Mouse (Mus musculus) gastrocnemius, postnatal 4 days (tissue): ENCODE measurements at regions not wholly inside any gene's neighbourhood (a gene's known extent, or its start where the extent isn't known, plus 50 kb on each side); places are given as distances from the start of the nearest gene placed in this dataset.
A peak's percentile ranks its signal among the peaks of the same experiment; 100 is the strongest.

Experiments
- DNase-seq, 2 experiments: peaks; one replicate each; pipeline ENCODE4 v3.0.0; 2021 to 2022; ENCODE audit warnings: low spot score in 2 of 2, mixed read lengths in 2 of 2

DNA sequence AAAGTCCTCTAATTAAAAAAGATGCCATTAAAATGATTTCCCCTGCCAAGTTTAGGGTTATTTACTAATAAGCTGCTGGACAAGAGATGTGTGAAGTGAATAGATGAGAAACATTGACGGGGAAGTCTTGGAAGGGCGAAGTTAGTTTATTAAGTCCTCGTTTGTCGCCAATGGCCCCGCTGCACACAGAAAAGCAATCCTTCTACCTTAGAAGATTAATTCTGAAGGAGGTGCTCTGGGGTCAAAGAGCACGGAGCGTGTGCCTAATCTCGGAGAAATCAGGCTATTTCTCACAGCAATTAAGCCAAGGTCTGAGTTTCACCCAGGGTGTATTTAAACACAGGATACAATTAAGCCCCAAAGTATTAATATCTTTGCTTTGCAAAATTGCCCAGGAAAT, 189.8 kb upstream of the Adgrl2 start:
- DNase-seq, result no peak

DNA sequence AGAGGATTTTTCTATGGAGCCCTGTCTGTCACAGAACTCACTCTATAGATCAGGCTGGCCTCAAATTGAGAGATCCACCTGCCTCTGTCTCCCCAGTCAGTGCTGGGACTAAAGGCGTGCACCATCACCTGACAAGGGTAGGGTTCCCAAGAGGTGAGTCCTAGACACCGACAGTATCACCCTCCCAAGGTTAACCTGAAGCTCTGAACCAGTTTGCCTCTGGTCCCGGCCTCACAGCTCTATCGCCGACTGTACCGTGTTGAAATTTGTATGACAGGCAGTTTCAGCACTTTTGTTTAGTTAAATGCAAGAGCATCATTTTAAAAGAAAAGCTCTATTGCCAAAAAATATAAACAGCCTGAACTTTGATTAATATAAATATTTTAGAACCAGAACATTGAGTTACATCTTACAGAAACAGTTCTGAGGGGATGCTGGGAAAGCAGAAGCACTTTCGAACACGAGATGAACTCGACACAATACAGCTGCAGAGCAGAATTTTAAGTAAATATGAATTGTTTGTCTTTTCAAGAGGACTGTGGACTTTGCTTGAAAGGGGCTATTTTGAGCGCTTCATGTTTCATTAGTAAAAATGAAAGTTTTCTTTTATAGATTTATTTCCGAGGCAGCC, 189.2 kb upstream of the Adgrl2 start:
- no peak for DNase-seq

DNA sequence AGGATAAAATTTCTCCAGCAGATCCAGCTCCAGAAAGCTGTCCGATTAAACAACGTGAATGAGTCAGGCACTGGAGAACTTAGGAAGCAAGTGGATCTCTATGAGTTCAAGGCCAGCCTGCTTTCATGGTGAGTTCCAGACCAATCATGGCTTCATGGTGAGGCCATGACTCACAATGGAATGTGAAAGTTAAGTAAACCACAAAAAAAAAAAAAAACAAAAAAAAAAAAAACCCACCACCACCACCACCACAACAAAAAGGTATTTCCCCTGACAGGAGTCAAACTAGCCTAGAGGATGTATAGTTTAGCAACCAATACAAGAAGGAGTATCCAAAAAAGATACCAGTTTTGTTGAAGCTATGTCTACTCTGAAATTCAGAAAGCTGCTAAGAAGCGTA, 188.5 kb upstream of the Adgrl2 start:
- DNase-seq, result no peak

DNA sequence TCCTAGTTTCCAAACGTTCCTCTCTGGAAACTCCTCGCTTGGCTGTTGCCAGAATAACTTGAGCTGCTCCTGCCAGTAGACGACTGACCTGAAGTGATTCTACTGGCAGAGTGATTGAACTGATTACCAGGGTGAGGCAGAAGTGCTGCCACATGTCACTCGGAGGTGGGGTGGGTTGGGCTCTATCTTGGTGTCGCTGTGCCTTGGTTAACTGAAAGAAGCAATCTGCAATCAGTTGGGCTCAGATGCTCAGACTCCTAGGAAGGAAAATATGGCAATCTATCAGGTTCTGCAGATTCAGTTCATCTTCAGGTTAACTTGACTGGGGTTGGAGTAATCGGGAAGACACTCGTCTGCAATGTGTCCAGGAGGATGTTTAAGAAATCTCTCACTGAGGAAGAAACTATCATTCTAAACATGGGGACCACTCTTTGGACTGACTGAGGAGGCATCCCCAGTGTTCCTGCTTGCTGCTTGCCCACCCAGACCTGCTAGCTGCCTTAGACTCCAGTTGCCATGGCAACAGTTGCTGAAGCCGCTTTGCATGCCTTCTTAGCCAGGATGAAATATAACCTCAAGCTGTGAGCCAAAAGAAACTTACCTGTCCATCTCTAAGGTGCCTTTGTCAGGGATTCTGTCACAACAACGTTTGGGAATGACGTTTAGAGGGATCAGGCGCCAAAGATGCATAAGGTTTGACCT, 184.5 kb upstream of the Adgrl2 start:
- no peak for DNase-seq

DNA sequence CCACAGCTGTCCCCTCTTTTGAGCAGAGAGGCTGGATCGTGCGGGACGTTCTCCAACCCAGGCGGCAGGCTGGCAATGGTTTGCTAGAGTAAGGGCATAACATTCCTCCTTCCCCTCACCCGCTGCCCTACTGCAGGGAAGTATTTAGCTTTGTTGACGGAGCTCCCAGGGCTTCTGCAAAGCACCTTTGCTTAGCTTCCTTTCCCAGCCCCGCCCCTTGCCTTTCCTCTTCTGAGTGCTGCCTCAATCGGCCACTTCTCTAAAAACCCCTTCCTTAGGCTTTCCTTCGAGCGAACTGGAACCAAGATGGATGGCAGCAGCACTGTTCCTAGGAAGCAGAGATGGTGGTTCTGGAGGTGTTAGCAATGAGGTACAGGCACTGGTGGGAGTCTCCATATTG, 183.2 kb upstream of the Adgrl2 start:
- DNase-seq, result peak in 1 of 2 experiments; percentile 8

DNA sequence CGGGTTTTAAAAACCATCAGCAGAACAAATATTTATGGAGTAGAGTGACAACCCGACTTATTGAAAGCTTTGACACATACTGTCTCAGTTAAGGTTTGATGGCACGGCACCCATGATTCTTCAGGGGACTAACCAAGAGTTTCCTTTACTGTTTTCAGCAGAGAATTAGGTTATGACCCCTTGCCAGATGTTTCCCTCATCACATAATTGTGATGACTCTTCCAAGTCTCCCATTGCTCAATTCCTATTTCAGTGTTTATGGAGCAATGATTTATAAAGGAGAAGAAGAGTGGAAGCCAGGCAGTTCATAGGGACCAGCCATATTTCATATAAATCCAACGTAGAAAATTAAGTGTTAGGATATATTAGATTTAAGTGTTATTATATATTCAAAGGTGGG, 181.4 kb upstream of the Adgrl2 start:
- DNase-seq, result no peak

DNA sequence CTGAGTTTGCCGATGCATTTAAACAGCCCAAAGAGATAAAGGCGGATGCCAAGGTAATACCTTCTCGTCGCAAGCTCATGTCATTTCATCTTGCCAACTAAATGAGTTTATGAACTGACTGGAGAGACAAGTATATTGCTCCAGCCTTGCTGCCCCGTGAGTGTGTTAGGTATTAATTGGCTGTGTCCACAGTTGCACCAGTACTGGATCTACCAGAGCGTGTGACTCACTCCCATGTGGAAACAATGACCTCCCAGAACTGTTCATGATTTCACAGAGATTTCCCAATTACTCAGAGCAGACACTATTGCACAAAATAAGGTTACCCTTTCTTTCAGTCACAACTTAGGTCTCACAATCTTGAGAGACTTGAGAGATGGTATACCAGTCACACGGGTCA, 179.8 kb upstream of the Adgrl2 start:
- DNase-seq, result no peak

DNA sequence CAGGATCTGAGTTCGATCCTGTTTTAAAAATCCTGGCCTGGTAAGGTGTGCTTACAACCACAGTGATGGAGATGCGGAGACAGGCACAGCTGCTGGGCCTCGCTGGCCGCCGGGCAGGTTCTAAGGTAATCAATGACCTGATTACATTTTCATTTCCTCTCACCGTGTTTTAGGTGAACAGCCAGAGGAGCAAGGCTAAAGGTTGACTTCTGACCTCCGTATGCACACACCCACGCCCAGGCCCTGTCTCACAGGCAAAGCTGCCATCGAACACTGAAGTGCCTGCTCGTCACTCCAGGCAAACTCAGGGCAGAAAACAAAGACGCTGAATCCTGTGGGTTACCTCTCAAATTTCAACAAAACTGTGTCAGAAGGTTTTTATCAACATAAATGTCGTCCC, 179.1 kb upstream of the Adgrl2 start:
- DNase-seq, result no peak

DNA sequence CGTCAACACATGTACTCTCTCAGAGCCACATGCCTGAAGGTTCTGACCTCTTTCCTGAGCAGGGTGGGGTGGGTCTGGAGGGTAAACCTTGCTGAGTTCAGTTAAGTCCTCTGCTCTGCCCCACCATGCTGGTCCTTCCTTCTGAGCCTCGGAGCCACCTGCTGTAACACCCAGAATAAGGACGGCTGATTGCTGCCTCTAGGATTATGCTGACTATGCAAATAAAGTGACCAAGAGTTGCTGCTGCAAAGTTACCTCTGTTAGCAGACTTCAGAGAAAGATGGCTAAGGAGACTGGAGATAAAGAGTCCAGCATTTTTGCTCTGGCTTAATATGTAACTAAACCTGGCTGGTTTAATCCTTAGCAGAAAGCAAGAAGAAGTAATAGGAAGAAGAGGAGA, 177.6 kb upstream of the Adgrl2 start:
- DNase-seq, result no peak

DNA sequence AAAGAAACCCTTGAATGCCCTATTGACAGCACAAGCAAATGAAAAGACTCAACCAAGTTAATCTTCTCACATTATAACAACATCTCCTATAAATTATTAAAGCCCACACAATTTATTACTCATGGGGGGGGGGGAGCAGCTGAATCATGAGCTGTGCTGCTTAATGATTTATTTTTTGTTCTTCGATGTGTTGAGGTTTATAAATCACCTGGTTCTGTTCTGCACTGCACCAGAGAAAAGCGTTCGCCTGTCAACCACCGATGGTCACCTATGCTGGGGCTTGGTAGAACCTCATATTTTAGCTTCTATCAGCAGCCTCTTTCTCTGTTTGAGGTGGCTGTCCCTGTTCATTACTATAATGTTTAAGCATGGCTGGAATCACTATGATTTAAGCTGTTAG, 174.4 kb upstream of the Adgrl2 start:
- no peak for DNase-seq

DNA sequence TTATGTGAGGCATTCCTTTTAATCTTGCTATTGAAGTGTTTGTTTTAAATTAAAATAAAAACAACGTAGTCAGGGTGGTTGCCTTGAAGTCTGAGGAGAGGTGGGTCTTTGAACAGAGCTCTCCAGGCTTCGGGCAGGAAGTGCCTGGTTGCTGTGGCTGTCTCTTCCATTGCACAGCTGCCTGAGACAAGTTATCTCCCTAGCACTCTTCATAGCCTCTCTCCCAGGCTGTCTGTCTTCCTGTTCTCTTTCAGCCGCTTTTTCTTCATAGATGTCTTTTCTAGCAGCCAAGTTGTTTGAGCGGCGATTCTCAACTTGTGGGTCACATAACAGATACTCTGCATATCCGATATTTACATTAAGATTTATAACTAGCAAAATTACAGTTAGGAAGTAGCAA, 173.2 kb upstream of the Adgrl2 start:
- no peak for DNase-seq

DNA sequence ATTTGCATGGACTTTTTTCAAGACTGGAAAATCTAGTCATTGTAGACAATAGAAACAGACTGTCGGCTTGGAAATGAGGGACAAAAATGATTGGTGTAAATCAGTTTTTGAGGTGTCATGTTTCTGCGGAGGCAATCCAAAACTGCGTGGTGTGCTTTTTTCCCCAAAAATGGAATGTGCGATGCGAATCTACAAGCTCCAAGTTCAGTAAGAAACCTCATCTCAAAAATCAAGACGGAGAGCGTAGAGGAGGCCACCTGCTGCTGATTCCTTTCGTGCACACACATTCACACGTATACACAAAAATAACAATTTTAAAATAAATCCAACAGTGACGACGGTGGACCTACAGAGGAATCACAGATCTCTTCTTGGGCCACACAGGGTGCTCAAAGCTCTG, 170.5 kb upstream of the Adgrl2 start:
- no peak for DNase-seq

DNA sequence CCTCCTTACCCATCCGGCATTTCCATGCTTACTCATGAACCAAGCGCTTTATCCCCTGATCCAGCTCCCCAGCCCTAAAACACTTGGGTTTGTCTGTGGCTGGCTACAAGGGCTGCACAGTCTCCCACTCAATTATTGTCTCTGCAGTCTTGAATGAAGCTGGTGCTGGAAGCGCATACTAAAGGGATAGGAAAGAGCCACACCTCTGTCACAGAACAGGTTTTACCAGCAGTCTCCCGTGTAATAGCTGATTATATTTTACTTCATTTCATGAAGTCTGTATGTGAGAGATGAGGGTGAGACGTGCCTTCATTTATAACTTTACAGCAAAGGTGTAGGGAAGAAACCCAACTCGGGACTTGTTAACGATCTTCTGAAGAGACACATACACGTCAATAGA, 167.0 kb upstream of the Adgrl2 start:
- DNase-seq, result no peak

DNA sequence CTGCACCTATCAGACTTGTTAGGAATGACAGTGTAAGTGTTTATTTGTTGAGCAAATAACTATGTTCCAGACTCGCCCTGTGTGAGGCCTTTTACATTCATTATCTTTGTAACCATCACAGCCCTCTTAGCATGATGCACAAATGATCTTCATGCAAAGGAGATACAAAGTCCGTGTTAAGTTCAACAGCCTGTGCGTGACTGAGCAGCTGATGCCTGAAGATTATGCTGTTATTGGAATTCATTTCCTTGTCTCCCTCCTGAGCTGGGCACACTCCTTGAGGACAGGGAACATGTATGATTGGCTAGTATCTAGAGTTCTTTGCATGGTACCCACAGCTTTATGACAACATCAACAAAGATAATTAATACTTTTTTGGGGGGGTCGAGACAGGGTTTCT, 162.0 kb upstream of the Adgrl2 start:
- no peak for DNase-seq

DNA sequence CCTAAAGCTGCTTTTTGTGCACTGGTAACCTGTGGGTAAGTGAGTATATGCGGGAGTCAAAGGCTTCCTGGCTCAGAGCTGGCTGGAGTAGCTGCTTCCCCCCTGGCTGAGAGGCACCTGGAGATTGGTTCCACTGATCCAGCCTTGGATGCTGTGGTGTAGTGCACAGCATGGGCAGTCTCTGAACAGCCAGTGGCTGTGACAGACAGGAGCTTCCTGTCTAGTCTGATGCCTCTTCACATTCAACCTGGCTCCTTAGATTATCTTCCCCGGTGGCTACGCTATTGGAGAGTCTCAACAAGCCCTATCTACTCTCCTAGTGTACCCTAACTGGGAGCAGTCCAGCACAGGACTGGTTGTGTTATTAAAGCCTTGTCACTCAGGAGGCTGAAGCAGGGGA, 160.4 kb upstream of the Adgrl2 start:
- no peak for DNase-seq

DNA sequence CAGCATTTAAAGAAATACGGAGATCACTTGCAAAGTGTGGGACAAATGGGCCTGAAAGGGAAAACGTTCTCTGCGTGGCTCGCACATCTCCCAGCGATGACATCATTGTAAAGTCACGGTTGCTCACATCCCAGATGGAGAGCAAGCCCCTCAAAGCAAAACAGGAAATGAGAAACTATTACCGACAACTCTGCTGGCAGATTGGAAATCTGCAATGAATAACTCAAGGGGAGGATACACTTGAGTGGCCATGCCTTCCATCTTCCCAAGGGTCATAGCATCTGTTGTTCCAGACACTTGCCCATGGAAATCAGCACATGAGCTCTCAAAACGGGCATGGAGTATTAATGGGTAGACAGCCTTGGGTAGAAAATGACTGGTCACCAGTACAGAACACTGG, 158.3 kb upstream of the Adgrl2 start:
- DNase-seq, result no peak

DNA sequence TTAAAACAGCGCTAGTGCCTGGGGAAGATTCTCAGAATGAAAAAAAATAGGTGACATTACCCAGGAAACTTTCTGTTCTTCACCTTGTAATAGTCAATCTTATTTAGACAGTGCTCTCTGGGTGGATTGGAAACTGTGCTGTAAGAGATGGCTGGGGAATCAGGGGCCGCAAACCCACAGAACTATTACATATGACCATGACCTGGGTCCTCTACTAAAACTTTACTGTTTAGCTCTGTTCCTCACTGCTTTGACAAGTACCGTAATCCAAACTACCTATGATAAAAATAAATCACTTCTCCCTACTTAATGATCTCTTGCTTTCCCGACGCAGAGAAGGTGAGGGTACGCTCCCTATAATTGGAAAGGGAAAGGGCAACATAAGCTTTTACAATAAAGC, 157.6 kb upstream of the Adgrl2 start:
- DNase-seq, result no peak

DNA sequence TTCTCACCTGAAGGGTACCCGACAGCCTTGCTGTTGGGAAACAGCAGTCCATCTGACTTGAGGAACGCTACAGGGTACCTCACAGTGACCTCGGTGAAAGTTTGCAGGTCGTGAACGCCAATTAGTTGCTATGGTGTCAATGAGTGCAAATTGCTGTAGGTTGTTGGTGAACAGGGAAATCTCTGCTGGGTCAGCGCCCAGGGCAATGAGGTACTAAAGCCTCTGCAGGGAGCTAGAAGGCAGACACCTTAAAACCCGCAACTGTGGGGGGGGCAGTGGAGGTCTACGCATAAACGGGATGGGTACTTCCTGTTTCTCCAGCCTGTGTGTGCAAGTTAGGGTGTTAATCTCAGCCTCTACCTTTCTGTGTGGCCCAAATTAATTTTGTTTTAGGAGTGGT, 156.3 kb upstream of the Adgrl2 start:
- no peak for DNase-seq

DNA sequence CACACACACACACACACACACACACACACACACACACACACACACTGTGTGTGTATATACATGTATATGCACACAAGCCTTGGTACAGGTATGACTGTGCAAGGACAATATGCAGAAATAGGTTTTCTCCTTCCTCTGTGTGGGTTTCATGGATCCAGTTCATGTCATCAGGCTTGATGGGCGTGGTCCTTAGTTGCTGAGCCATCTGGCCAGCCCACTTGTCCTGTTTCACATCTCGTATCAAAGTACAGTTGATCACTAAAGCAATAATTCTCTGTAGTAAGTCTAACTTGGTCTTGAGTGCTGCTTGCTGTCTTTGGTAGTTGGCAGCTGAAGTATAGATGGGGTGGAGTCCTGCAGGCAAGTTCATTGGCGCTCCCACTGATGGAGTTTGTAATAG, 150.1 kb upstream of the Adgrl2 start:
- no peak for DNase-seq

DNA sequence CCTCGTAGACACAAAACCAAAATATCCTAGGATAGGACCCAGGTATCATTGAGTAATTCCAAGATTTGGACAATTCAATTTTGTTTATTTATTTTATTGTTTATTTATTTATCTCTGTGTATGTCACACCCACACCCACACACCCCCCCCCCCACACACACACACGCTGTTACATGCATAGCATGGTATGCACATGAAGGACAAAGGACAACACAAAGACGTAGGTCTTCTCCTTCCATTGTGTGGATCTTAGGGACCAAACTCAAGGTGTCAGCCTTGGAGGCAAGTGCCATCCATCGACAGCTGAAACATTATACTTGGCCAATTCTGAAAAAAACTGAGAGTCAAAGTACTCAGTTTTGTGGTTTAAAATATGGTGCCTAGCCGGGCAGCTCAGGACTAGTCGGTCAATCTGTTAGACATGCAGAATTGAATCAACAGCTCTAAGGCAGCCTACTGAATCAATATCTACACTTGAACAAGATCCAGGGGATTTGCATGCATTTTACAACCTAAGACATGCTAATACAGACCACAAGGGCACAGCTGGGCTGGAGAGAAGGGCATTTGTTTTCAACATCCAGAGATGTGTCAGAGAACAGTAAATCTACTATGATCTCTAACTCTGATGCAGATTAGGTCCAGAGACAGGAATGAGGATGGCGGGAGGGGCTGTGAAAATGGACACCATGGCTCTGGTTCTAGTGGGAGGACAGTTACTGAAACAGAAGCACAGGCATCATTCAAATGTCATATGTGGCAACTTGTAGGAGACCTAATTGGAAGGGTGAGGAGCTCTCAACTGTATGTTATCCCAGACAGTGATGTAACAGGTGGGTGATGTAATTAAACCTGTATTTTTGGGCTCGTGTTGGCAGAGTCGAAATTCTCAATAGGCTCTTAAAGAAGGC, 143.9 kb upstream of the Adgrl2 start:
- no peak for DNase-seq

DNA sequence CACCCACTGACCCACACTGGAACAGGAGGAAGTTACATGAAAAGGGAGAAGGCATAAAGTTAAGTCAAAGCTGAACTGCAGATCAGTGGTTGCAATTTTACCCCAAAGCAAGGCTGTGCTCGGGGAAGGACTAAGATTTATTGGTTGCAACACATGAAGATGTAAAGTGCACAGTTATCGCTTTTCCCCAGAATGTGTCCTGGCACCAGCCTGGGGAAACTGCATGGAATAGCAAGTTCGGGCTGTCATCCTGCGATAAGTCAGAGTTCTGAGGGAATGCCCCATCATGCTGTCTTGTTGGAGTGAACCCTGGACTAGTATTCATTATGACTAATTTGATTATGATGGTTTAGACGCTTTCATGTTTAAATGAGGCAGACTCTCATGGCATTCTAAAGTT, 128.5 kb upstream of the Adgrl2 start:
- no peak for DNase-seq

DNA sequence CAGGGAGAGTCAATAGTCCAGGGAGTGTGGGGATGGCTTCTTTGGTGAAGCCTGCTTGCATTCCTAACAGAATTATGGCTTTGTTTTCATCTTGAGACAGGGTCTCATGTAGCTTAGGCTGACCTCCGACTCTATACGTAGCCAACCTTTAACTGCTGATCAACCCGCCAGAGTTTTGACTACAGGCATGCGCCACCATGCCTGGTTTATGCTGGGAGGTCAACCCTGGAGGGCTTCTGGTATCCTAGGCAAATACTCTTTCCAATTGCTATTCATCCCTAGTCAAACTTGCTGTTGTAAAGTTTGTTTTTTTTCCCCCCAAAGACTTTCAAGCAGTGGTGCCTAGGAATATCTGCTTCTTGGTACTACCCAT, 127.3 kb upstream of the Adgrl2 start:
- DNase-seq, result no peak
